Mouse (Mus musculus) limb, embryonic 12.5 days (tissue): Measurements from ENCODE around the gene Stx17. TPM values are rescaled to one million over a fixed set of nuclear protein-coding genes. Genes with fewer than 3 reads are reported as not detected.

Source experiments
- microRNA counts: library from miRNA; unstranded; fragments of <30 nt; microRNA quantifications from one replicate; lab custom pipeline; 2017
- microRNA-seq: library from miRNA; unstranded; fragments of <30 nt; microRNA quantifications from one replicate; pipeline ENCODE4, GENCODE M21; 2017
- polyA plus RNA-seq: library from polyadenylated mRNA; unstranded; fragments of >200 nt; fragmentation: Nextera tagmentation; extraction: Ambion mirVana; gene quantifications from 2 replicates; pipeline ENCODE4 v1.2.1, GENCODE M21; 2016

The Stx17 gene
- polyA plus RNA-seq, 1 experiment from 2014 or later: 29.7 TPM

MicroRNAs encoded within 50 kb of the gene (microRNA counts, 519-probe panel; counts per million panel counts)
- not detected for microRNA mmu-miR-1958 (lab: Ali Mortazavi, UCI)

Small RNAs within 50 kb of the gene (microRNA-seq; reads per million reads assigned to microRNA genes)
- not detected for gene Mir1958

Other genes with a start within 250 kb of the Stx17 start
- 0.11 and 0.28 TPM in 2 replicates for gene Nr4a3, start 79.8 kb upstream of the Stx17 start, polyA plus RNA-seq
- 71.0 and 71.9 TPM in 2 replicates for gene Erp44, start 154.6 kb downstream of the Stx17 start, polyA plus RNA-seq
- 12.0 and 12.6 TPM in 2 replicates for gene Invs, start 154.8 kb downstream of the Stx17 start, polyA plus RNA-seq